Mouse (Mus musculus) frontal cortex, adult 2 months (tissue): ENCODE measurements around the gene Cd200r1. TPM values are rescaled to one million over a fixed set of nuclear protein-coding genes. Genes with fewer than 3 reads are reported as not detected.
"Not testable (repeated sequence)": the region's sequence is repeated elsewhere in the genome, so short reads cannot be mapped to it uniquely, and the experiment has no call there.

ENCODE experiments used
- DNase-seq, 2 experiments: peaks; one replicate each; pipeline ENCODE4 v3.0.0; 2022; ENCODE audit warnings: low spot score in 1 of 2; ENCODE audit errors: extremely low spot score in 1 of 2
- polyA plus RNA-seq: library from polyadenylated mRNA; depleted of rRNA; stranded (reverse); fragments of >200 nt; gene quantifications from 2 replicates; pipeline ENCODE4 v1.2.3, GENCODE M21; 2012

Gene Cd200r1
- polyA plus RNA-seq, 1 experiment: 0.46 TPM

GRCm38 (mm10) chr16:44761811-44762210, 3.7 kb upstream of the Cd200r1 start:
- DNase-seq: no peak

GRCm38 (mm10) chr16:44766320-44766892, 870 bp downstream of the Cd200r1 start:
- DNase-seq: peak; percentile 37 to 65

GRCm38 (mm10) chr16:44767506-44767905, 2.0 kb downstream of the Cd200r1 start:
- DNase-seq: no peak

- DNase-seq: peak in 1 of 2 experiments; percentile 42
Observed at GRCm38 (mm10) chr16:44767967-44768366, 2.4 kb downstream of the Cd200r1 start.

- DNase-seq: no peak
Observed at GRCm38 (mm10) chr16:44772577-44772976, 7.0 kb downstream of the Cd200r1 start.

- DNase-seq: no peak
Observed at GRCm38 (mm10) chr16:44773673-44774072, 8.1 kb downstream of the Cd200r1 start.

- no peak for DNase-seq
Observed at GRCm38 (mm10) chr16:44774201-44774600, 8.7 kb downstream of the Cd200r1 start.

- peak in 1 of 2 experiments; percentile 33 for DNase-seq
Observed at GRCm38 (mm10) chr16:44778538-44779147, 13.1 kb downstream of the Cd200r1 start.

GRCm38 (mm10) chr16:44779494-44779893, 14.0 kb downstream of the Cd200r1 start:
- DNase-seq: no peak

GRCm38 (mm10) chr16:44780751-44781150, 15.2 kb downstream of the Cd200r1 start:
- no peak for DNase-seq

GRCm38 (mm10) chr16:44786934-44787333, 21.4 kb downstream of the Cd200r1 start:
- DNase-seq: no peak

GRCm38 (mm10) chr16:44794416-44794815, 28.9 kb downstream of the Cd200r1 start:
- no peak for DNase-seq

GRCm38 (mm10) chr16:44805976-44806375, 40.4 kb downstream of the Cd200r1 start:
- DNase-seq: no peak

GRCm38 (mm10) chr16:44810223-44810622, 44.7 kb downstream of the Cd200r1 start:
- DNase-seq: not testable (repeated sequence)

- no peak for DNase-seq
Observed at GRCm38 (mm10) chr16:44811544-44811943, 46.0 kb downstream of the Cd200r1 start, which contains the start of gene Cd200r4. Gene Cd200r4, plus strand, starts transcription at chr16:44811733.

GRCm38 (mm10) chr16:44812468-44813065, 47.0 kb downstream of the Cd200r1 start:
- no peak for DNase-seq

GRCm38 (mm10) chr16:44818010-44818409, 52.5 kb downstream of the Cd200r1 start:
- DNase-seq: no peak

GRCm38 (mm10) chr16:44820545-44820944, 55.0 kb downstream of the Cd200r1 start:
- no peak for DNase-seq

GRCm38 (mm10) chr16:44832286-44832685, 66.8 kb downstream of the Cd200r1 start:
- DNase-seq: no peak

GRCm38 (mm10) chr16:44833189-44833588, 67.7 kb downstream of the Cd200r1 start:
- peak in 1 of 2 experiments; percentile 23 for DNase-seq
